Mouse (Mus musculus): ENCODE data around the gene Pcid2.

The Pcid2 gene

DNA sequence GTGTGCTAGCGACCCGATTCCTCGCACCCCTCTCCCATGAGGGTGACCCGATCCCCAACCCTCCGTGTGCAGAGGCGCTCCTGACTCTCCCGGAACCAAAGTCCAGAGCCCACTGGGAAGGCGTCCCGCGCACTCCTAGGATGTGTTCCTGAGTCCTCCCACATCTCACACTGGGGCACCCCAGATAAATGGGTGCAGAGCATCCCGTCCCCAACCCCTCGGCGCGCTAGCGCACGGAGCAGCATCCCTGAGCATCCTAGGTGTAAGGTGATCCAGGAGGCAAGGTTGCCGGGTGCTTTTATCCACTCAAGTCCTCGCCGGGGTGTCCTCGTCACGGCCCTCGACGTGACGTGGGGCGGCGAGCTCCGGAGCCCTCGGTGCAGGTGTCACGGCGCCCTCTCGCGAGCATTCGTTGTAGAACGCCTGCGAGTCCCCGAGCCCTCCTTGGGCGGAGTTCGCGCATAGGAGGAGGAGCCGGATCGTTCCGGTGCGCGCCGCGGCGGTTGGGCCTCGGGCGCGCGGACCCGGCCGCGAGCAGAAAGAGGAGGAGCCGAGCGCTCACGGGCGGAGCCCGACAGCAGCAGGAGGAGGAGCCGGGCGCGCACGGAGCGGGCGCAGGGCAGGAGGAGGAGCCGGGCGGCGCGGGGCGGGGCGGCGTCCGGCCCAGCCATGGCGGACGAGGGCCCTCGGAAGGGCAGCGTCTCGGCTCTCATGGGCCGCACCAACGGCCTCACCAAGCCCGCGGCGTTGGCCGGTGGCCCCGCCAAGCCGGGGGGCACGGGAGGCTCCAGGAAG lies at the start of gene Pcid2, which contains the start of gene Cul4a:
Gene Pcid2 (minus strand): TSS at position 373 of the 795 bp plus-strand sequence.
Gene Cul4a (plus strand): TSS at position 535 of the 795 bp plus-strand sequence.
- DNase-seq (ENCODE audit: low spot score in 2 of 2) = peak; percentile 91 to 98

DNA sequence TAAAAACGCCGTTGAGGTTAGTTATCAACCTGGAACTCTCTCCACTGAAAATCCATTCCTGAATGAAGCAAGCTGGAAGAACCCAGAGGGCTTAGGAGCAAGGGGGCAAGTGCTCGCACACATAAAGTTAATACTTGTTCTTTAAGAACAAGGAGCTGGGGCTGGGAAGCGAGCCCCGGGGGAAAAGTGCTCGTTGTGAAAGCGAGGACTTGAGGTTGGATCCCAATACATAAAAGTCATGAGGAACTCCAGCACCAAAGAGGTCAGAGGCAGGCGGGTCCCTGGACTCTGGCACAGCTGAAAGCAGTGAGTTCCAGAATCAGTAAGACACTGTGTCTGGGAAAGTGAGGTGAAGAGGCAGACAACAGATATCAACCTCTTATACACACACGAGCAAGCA lies 48.8 kb upstream of the Pcid2 start:
- no peak for DNase-seq (ENCODE audit: low spot score in 2 of 2)

DNA sequence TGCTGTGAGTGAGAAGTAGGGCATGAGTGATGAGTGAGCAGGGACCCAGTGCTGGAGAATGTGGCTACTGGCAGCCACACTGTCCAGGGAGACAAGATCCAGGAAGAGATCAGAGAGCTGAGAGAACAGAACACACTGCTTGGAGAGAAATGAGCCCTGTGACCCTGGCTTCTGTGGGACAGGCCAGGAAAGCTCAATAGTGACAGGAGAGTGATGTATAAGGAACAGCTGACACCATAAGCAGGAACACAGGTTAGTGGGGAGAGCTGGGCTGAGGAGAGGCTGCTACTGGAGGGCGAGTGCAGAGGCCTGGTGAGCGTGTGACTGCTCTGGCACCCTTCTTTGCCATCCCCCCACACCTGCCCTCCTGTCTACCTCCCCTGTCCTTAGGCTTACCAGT lies 45.7 kb upstream of the Pcid2 start:
- no peak for DNase-seq (ENCODE audit: low spot score in 2 of 2)

DNA sequence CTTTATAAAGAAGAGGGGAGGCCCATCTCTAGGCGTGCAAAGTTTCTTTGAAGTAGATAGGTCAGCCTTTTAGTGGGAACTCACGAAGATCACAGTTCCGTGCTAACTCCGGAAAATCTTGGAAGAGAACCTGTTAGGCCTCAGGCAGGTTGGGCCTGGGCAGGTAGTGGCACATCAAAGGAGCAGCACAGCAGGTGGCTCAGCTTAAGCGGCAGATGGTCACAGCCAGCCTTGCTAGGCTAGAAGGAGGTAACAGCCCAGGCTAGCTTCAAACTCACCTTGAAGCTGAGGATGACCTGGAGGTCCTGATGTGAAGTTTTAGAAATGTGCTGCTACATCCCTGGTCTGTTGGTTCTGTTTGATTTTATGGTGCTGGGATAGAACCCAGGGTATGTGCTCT lies 44.6 kb upstream of the Pcid2 start:
- no peak for DNase-seq (ENCODE audit: low spot score in 2 of 2)

DNA sequence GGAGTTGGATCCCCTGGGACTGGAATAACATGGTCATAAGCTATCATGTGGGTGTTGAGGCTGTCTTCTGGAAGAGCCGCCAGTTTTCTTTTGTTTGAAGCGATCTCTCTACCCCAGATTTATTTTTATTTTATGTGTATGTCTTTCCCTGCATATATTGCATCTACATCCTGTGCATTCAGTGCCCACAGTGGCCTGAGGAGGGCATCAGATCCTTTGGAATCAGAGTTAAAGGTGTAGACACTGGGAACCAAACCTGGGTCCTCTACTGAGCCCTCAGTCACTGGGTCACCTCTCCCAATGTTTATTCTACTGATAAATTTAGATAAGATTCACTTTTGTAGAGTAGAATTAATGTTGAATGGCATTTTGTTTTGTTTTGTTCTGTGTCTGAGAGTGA lies 44.0 kb upstream of the Pcid2 start:
- DNase-seq (ENCODE audit: low spot score in 2 of 2) = no peak

DNA sequence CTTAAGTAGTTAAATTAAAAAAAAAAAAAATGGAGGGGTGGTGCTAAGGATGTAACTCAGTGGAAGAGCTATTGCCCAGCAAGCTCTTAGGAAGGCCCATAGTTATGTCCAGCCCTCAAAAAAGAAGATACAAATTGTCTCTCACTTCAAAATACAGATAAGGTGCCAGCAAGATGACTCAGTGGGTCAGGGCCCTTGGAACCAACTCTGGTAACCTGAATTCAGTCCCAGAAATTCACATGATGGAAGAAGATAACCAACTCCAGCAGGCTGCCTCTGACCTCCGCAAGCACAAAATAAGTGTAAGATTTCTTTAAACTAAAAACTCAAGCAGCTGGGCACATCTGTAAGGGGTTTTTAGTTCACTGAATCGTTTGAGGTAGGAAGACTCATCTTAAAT lies 43.2 kb upstream of the Pcid2 start:
- no peak for DNase-seq (ENCODE audit: low spot score in 2 of 2)

DNA sequence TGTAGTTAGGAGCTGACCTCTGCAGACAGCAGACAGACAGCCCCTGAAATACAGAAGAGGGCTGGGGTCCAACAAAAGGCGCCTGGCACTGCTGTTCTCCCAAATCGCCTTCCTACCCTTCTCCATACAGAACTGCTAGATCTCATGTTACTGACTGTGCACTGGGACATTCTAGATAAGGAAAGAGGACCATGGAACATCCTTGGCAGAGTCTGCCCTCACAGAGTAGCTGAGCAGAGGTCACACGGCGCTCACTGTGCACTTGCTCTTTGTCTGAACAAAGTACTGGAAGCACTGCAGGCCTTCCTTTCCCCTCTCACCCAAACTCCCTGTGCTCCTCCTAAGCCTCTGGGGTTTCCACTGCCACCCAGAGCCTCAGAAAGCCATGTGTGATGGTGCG lies 36.4 kb upstream of the Pcid2 start:
- no peak for DNase-seq (ENCODE audit: low spot score in 2 of 2)

DNA sequence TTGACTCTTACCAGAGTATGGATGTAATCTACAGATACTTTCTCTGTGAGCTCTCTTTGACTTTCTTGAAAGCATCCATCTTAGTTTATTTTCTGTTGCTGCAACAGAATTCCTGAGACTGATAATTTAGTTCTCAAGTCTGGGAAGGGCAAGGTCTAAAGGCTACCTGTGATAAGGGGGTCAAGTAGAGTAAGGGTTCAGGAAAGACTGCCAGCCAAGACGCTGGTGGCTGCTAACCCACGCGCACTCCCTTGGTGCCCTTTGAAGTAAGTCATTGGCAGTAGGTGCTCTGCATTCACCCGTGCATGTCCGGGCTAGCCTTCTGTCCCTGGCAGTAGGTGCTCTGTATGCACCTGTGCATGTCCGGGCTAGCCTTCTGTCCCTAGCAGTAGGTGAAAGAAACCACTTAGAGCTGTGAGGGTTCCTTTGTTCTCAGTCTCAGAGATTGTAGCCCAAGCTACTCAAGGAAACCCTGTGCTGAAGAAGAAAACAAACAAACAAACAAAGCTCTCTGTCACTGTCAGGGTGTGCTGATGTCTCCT lies 34.5 kb upstream of the Pcid2 start:
- no peak for DNase-seq (ENCODE audit: low spot score in 2 of 2)

DNA sequence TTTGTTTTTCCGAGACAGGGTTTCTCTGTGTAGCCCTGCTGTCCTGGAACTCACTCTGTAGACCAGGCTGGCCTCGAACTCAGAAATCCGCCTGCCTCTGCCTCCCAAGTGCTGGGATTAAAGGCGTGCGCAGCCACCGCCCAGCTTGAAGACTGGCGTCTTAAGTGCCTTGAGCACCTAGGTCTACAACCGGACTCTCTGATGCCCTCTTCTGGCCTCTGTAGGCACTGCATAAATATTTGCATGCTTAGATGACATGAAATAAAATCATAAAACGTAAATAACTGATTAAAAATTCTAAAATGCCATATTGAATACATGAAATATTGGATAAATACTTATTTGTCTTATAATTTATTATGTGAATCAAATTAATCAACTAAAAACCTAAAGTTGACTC lies 27.0 kb upstream of the Pcid2 start:
- peak in 1 of 2 experiments; percentile 52 for DNase-seq (ENCODE audit: low spot score in 2 of 2)

DNA sequence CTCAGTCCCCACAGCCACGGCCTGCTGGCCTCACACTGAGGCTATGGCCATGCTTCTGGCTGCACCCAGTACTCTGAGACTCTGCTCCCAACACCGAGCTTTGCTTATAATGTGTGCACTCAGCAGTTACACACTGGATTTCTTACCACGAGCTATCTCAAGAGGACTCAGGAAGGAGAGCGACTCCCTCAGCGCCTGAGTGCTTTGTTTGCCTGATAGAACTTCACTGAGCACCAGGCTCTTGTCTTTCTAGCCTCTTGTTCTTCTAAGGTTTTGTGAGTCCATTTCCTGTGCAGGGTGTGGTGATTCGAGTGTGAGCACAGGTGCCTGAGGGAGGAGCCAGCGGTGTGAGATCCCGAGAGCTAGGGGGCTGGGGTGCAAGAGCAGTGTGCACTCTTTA lies 19.6 kb upstream of the Pcid2 start:
- DNase-seq (ENCODE audit: low spot score in 2 of 2) = no peak

DNA sequence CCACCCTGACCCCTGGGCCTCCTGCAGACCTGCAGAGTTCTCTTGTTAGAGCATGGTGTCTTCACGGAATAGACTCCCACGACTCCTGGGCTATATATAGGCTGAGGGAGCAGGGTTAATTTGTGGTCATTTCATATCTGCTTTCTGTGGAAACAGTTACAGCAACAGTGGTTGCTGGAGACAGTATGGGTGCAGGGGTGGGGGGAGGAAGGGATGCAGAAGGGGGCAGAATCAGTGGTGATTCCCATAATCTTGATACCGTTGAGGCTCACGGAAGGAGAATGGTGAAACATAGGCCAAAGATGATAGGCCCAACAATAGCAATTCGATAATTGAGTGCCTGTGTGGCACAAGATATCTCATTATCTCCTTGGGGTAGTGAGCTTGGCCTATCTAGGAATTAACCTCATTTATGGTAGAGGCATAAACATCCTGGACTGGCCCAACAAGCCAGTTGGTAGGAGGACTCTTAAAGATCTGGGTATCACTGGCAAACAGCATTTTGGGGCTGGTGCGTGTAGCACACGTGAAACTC lies 17.7 kb upstream of the Pcid2 start:
- DNase-seq (ENCODE audit: low spot score in 2 of 2) = no peak

DNA sequence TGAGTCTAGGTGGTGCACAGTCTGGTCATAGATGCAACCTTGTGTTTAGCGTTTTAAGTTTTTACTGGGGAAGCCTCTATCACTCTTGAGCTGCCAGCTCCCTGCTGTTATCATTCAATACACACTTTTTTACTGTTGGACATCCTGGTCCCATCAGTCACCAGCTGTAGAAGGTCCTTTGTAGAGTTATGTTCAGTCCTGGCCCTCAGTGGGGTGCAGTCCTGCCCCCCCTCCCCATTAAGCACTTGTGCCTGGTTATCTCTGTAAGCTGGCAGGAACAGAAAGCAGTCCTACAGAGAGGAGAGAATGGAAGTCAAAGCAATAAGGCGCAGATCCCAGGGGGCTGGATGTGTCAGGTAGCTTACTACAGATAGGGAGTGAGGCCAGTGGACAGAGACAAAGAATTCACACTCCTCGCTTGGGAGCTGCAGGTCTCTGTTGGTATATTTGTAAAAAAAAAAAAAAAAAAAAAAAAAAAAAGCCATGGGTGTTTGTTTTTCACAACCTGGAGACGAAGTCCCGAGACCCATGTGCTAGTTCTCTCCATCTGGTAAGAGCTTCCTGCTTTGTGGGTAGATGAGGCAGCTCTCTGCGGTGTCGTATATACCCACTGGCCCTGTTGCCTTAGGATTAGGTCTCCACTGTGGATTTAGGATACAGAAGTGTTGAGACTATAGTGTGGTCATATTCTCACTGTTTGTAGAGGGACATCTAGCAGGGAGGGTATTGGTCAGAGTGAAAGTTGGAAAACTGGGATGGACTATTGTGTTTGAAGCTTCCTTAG lies 15.8 kb upstream of the Pcid2 start:
- DNase-seq (ENCODE audit: low spot score in 2 of 2) = no peak

DNA sequence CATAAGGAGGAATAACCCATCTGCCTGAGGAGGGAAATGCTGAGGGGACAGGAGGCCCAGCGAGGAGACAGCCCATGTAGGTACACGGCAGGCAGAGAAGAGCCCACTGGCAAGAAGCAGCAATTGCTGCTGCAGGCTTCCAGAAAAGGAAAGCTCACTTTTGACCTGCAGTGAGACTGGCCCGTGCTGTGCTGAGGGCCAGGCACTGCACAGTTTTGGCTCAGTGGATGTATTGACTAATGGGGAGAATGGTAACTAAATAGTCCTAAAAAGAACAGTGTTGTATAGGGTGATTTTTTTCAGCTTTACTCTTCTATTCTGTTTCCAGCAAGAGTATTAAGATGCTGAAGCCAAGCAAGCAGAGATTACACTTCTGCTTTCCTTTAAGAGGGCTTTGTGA lies 13.3 kb upstream of the Pcid2 start:
- DNase-seq (ENCODE audit: low spot score in 2 of 2) = no peak

DNA sequence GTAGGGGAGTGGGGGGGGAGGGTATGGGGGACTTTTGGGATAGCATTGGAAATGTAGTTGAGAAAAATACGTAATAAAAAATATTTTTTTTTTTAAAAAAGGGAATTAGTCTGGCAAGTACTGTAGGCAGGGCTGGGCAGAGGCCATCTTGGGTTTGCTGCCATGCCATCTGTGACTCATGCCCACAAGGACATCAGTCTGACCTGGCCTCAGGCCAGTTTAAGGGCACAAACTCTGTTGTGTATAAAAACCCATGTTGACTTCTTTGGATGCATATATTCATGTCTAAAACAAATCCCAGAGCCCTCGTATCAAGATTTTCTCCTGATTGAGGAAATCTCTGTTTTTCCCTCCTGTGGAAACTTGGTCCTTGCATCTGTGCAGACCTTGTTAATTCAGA lies 11.8 kb upstream of the Pcid2 start:
- DNase-seq (ENCODE audit: low spot score in 2 of 2) = no peak

DNA sequence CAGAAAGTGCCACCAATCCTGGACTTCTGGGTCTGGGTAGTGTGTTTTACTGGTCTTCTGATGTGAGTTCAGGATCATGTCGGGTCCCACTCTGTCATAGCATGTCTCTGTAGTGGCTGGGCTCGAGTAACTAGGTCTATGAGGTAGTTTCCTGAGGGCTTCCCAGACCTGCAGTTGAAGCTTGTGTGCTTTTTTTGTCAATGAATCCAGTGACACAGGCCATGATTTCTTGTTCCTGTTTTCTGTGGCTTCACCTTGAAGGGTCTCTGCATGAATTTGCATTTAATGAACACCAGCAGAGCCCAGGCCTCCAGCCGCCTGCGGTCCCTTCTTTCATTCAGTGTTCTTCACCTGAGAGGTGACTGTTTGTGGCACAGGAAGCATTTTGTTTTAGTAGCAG lies 8.0 kb upstream of the Pcid2 start:
- DNase-seq (ENCODE audit: low spot score in 2 of 2) = no peak

DNA sequence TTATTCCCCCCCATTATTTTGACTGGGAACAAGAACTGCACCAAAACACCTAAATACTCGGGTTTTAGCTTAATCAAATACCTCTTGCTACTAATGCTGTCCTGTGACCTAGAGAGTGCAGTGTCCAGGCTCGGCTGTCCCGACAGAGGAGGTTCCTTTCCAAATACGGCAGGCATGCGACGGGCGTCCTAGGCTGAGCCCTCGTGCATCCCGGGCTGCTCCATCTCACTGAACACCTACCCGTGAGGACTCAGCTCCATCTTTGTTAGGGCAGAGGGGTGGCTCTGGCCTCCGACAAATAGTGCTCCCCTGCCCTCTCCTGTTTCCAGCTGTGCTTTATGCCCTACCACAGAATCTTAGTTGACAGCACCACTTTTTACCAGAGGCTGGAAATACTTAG lies 6.7 kb upstream of the Pcid2 start:
- no peak for DNase-seq (ENCODE audit: low spot score in 2 of 2)

DNA sequence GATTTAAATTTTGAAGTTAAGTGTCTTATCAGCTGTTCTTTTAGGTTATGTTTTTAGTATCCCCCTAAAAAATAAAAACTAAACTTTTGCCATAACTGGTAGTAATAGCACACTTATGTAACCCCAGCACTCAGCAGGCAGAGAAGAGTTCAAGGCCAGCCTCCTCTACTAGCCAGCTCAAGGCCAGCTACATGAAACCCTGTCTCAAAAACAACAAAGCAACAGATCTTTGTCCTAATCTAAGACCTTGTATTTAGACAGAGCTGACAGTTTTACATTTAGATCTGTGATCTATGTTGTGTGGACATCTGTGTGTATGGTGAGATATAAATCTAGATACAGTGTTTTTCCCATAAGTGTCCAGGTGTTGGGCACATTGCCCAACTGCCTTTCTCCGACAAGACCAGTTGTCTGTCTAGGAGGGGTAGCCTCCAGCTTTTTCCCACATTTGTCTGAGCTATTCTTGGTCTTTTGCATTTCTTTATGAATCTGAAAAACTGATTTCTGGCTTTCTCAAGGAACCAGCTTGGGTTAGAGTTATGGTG lies 4.2 kb upstream of the Pcid2 start:
- DNase-seq (ENCODE audit: low spot score in 2 of 2) = no peak

DNA sequence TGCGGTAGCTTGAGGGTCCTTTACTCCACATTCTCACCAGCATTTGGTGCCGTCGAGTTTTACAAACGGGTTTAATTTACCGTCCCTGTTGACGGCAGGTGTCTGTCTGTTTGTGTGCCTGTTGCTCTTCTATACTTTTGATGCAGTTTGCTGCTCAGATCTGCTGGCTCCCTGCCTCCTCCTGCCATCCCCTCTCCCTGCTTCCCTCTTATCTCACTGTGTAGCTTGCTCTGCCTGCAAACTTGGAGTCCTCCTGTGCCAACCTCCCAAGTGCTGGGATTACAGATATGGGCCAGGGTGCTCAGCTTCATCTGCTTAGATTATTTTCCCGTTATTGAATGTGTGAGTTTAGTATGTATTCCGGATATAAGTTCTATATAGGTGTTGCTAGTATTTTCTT lies 3.7 kb upstream of the Pcid2 start:
- no peak for DNase-seq (ENCODE audit: low spot score in 2 of 2)

DNA sequence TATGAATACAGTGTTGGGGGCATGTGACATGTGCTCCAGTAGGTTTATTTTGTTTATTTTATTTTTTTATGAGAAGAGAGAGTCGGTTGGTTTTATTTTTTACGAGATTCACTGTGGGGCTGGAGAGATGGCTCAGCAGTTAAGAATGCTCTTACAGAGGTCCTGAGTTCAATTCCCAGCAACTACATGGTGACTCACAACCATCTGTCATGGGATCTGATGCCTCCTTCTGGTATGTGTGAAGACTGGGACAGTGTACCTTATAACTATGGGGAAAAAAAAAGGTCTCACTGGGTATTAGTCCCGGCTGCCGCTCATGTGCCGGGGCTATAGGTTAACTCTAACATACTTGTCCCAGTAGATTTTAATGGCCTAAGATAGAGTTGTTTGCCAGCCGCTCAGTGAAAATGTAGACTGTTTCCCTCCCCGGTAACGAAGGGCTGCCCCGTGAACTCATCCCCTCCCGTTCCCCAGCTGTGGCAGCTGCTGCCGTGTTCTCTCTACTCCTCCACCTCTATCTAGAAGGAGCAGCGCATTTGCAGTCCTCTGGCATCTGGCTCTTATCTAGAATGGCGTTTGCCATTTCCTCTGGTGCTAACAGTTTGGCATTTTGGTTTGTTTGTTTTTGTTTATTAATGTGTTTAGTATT lies 2.9 kb upstream of the Pcid2 start:
- DNase-seq (ENCODE audit: low spot score in 2 of 2) = no peak

DNA sequence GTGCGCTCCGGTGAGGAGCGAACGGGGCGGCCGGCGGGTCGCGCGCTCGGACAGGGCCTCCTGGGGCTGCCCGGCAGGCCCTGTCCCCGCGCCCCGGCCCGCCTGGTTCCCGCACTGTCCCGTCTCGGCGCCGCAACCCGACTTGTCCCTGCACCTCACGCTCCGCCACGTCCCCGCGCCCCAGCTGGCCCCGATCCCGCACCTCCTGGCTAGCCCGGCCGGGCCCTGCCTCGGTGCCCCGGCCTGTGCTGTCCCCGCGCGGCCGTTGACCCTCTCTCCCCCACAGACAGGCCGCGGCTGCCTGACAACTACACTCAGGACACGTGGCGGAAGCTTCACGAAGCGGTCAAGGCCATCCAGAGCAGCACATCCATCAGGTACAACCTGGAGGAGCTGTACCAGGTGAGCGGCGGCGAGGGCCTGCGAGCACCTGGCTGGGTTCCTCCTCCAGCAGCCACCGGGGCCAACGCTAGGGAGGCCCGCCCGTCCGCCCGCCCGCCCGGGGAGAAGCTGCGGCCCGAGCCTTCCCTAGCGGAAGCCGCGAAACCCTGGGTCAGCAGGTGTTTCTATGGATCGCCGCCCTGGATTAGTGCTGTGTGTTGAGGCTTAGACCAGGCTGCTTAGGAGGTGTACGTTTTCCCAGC lies 771 bp upstream of the Pcid2 start:
- peak in 1 of 2 experiments; percentile 35 for DNase-seq (ENCODE audit: low spot score in 2 of 2)

DNA sequence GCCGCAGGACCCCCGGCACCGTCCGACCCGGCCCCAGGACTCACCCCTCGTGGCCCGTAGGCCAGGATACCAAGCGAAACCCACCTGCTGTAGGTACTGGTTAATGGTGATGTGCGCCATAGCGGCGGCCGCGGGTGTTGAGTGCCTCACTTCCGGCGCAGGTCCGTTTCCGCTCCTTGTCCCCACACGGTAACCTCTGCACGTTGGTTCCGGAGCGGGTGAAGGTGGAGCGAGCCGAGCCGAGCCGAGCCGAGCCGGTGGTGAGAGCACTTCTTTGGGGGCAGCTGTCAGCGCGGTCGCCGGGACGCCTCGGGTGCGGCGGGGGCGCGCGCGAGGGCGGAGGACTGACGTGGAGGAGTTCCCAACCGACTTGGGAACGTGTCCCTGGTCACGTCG lies 570 bp downstream of the Pcid2 start:
- peak; percentile 95 for DNase-seq (ENCODE audit: low spot score in 2 of 2)

Data from cerebellum, postnatal 4 days (tissue).